1 mouse cellular context compared by ENCODE assay signal in genomic region chr17:25867836-25868600, GRCm38 (mm10).
TF ChIP-seq lines count a peak whose summit lies in the region.

No protein-coding gene starts in this region.

TF ChIP-seq in MEL, 35 proteins besides CTCF, POLR2A, EP300 and RAD21:
- peak; percentile 69 for TF ChIP-seq BHLHE40 (IDR thresholded peaks at IDR 0.05; ENCODE audit: borderline replicate concordance, low read depth, low read length)
- no peak for TF ChIP-seq MAFK (IDR thresholded peaks at IDR 0.05; ENCODE audit: borderline replicate concordance, low read depth, low read length)
- TF ChIP-seq USF1 (IDR thresholded peaks at IDR 0.05; ENCODE audit: low read depth, low read length), result peak; percentile 38; the same call in 1 of the 2 replicates
- peak; percentile 77 for TF ChIP-seq SIN3A (IDR thresholded peaks at IDR 0.05; ENCODE audit: low read length)
- TF ChIP-seq RCOR1 (IDR thresholded peaks at IDR 0.05; ENCODE audit: low read depth, low read length), result 0 out of 2 replicates have a peak, but pooled peaks have one; percentile 24
- TF ChIP-seq MAX (IDR thresholded peaks at IDR 0.05; ENCODE audit: low read length), result peak; percentile 87
- TF ChIP-seq CHD1 (IDR thresholded peaks at IDR 0.05; ENCODE audit: low read depth, low read length), result 0 out of 2 replicates have a peak, but pooled peaks have one; percentile 30
- TF ChIP-seq MXI1 (IDR thresholded peaks at IDR 0.05; ENCODE audit: low read depth, low read length), result peak; percentile 90
- peak; percentile 92 for TF ChIP-seq MYC (IDR thresholded peaks at IDR 0.05; ENCODE audit: low read depth, low read length)
- TF ChIP-seq USF2 (IDR thresholded peaks at IDR 0.05; ENCODE audit: borderline replicate concordance in 1 of 2, insufficient read depth in 1 of 2, low read depth in 1 of 2, low read length in 2 of 2), result no peak
- no peak for TF ChIP-seq GABPA (IDR thresholded peaks at IDR 0.05; ENCODE audit: low read depth, low read length)
- TF ChIP-seq HCFC1 (IDR thresholded peaks at IDR 0.05; ENCODE audit: low read depth, low read length), result peak; percentile 75
- TF ChIP-seq TCF12 (IDR thresholded peaks at IDR 0.05; ENCODE audit: low read depth, low read length), result 0 out of 2 replicates have a peak, but pooled peaks have one; percentile 11
TF ChIP-seq in MEL: peak in this region for 10.
